Mouse (Mus musculus): Measurements from ENCODE around the gene C1ra.
"Not testable (repeated sequence)": the region's sequence is repeated elsewhere in the genome, so short reads cannot be mapped to it uniquely, and the experiment has no call there.

The C1ra gene

DNA sequence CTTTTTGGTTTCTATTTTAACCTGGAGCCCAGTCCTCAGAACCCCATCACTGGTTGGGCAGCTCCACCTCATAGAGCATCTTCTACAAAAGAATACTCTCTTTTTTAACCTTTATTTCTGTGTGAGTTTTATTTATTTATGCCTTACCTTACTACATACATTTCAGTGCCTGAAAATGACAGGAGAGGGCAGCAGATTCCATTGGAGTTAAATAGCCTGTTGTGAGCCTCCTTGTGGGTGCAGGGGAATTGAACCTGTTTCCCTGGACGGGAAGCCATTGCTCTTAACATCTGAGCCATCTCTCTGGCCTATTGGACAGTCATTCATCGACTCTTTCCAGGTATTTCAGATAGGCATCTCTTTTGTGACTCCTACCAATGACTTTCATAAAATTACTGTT is 33.2 kb downstream of the C1ra start:
- DNase-seq = no peak

DNA sequence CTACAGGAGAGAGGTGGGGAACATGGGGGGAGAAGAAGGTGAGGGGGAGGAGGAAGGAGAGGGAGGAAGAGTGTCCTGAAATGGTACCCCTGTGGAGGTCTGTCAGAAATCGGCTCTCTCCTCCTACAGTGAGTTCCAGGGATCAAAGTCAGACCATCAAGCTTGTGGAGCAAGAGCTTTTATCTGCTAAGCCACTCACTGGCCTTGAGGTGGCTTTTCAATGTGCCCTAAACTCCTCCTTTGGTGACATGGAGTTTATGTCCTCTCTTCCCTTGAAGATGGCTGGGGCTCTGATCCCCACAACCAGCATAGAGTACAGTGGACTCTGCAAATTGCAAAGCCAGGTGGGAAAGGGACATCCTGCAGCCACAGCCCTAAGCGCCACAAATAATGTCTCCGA is 35.8 kb downstream of the C1ra start:
- DNase-seq = not testable (repeated sequence)

DNA sequence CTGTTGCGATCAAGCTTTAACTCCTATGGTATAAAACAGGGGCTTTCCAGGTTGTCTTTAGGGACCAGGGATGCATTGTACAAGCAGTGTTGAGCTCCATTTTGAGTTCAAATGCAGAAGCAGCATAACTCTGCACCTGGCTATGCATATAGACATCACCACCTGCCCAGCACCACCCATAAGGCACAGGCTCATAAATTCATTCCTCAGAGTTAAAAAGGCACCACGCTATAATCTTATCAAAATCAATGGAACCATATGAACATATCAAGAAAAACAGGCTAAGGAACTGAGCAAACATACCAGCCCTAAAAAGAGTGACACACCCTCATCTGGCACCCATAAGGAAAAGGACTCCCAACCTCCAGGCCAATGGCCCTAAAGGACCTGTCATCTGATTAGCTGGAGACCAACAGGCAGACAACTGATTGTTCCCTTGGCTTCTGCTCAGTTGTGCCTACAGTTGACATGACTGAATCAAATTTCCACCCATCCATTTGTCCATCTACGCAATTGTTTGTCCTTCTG is 36.9 kb downstream of the C1ra start:
- no peak for DNase-seq

DNA sequence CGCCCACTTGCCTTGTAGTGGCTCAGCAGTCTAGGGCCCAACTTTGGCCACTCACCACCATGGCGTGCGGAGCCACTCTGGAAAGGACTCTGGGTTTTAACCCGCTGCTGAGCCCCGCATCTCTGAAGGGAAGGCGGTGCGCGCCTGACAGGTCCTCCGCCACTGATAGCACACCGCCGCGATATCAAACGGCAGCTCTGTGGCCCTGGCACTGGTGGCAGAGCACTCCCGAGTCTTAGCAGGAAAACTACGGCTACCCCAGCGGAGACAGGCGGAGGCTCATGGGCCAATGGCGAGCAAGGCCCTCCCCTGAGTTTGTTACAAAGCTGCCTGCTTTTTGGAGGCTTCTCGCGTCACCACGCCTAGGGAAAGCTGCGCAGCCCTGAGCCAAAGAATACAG is 40.6 kb downstream of the C1ra start:
- DNase-seq = no peak

DNA sequence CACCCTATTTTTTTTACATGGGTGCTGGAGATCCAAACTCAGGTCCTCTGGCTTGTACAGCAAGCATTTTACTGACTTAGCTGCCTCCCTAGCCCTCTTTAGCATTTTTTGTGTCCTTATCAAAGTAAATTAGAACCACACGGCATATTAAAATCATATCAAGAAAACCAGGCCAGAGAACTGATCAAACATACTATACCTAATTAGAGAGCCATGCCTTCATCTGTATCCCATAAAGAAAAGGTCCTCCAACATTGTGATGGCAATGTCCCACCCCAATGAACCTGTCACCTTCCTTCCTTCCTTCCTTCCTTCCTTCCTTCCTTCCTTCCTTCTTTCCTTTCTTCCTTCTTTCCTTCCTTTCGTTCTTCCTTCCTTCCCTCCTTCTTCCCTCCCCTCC is 43.8 kb downstream of the C1ra start:
- DNase-seq = not testable (repeated sequence)

DNA sequence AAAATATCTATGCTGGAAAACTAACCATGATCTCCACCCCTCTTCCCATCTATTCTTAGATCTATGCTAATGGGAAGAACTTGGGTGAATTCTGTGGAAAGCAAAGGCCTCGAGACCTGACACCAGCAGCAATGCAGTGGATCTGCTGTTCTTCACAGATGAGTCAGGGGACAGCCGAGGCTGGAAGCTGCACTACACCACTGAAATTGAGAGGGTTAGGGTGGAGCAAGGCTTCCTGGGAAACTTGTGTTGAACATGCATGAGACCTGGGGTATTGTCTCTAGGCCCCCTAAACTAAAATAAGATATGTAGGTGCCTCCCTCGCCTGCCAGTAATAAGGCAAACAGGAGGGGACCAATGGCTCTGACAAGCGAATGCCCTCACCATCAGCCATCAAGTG is 49.0 kb downstream of the C1ra start:
- DNase-seq = not testable (repeated sequence)

DNA sequence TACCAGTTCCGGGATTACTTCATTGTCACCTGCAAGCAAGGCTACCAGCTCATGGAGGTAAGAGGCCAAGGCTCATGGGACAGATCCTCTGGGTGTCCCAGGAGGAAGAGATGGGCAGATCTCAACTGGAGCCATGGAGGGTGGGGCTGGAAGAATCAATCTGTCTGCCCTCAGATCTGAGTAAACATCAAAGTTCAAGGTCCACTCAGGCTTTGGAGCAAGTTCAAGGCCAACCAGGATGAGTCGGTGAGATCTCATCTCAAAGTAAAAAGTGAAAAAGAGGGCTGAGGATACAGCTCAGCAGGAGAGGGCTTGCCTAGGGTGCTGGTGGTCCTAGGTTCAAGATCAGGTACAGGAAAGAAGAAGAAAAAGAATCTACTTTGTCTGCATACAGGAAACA is 49.4 kb downstream of the C1ra start:
- DNase-seq = not testable (repeated sequence)

DNA sequence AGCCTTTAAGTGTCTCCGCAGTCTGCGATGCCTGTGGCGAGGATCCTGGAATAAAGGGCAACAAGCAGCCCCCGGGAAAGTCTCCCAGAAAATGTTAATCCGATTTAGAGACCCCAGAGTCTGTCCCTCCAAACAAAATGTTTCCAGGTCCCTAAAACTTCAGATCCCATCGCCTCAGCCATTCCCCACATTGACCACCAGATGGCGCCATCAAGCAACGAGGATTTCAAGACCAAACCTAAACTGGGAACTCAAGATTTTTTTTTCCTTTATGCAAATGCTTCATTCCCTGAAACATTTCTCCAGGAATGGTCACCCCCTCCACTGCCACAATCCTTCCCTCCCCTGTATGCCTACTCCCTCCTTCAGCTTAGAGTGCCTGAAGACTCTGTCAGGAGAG is 57.8 kb downstream of the C1ra start, which contains the start of gene C1rb:
Gene C1rb, plus strand, starts transcription at position 269 of the 400 bp plus-strand sequence.
- DNase-seq = peak; percentile 77 to 79
